Comparison of ENCODE assay signal across 12 mouse cellular contexts in the genomic region with DNA sequence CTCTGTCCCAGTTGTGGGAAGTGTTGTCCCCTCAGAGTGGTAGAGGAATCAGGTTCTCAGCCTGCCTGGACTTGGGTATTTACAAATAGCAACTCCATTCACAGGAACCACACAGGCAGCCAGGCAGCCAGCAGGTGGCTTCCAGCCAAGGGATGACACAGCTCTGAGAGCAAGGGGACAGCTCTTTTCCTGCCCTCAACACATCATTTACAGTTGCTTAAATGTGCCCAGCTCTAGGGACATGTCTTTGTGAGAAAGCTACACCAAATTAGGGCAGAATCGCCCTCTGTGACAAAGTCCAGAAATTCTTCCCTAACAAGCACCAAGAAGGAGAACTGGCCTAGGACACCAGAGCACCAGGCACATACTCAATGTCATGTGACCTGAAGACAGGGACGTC. TPM values are rescaled to one million over a fixed set of nuclear protein-coding genes. Genes with fewer than 3 reads are reported as not detected.
DNase-seq lines count a peak whose midpoint lies in the region; ATAC-seq and TF ChIP-seq lines count a peak whose summit lies in the region.
"Had no signal": no experiment of that assay in that cellular context is flagged by ENCODE, and none has a peak within 500 bp of the region (broad histone marks: within the 10 kb centered on the region; RNA-seq: fewer than 3 reads in every experiment).

No protein-coding gene starts in this region.

- no peak overlapping the region for H3K4me3 ChIP-seq in liver, embryonic 14.5 days (ENCODE audit: insufficient read depth in 1 of 2, low read depth in 2 of 2, low read length in 2 of 2)
- H3K4me3 ChIP-seq in intestine, embryonic 16.5 days (ENCODE audit: low read length), result no peak overlapping the region
- H3K4me3 ChIP-seq: limb, embryonic 10.5 days; neural tube, embryonic 13.5 days had no signal

- no peaks in the 10 kb centered on the region for H3K27me3 ChIP-seq in liver, embryonic 14.5 days (ENCODE audit: control insufficient read depth, insufficient read depth, low read length)
- H3K27me3 ChIP-seq in intestine, embryonic 16.5 days (replicated peaks; ENCODE audit: control insufficient read depth, insufficient read depth, low read length), result no peaks in the 10 kb centered on the region
- H3K27me3 ChIP-seq: neural tube, embryonic 13.5 days had no signal

- intact Hi-C loops in gastrocnemius, postnatal 14 days (cut with DNase I; ENCODE audit: low total_unique reads), result no loop called here

- H3K27ac ChIP-seq in liver, embryonic 14.5 days, result no peak overlapping the region
- no peak overlapping the region for H3K27ac ChIP-seq in intestine, embryonic 16.5 days (ENCODE audit: low read length)
- H3K27ac ChIP-seq: kidney, postnatal 0 days; limb, embryonic 10.5 days; neural tube, embryonic 13.5 days had no signal

- 0 out of 2 replicates have a peak, but pooled peaks have one; percentile 3 for TF ChIP-seq CTCF in liver, embryonic 14.5 days (IDR thresholded peaks at IDR 0.05; ENCODE audit: low read depth)

- 37% methylated on average over 2 of the region's 2 CpGs for WGBS in liver, embryonic 14.5 days (ENCODE audit: insufficient replicate concordance)
- WGBS in intestine, embryonic 16.5 days, result 63% methylated on average over 2 of the region's 2 CpGs

- no peaks in the 10 kb centered on the region for H3K36me3 ChIP-seq in liver, embryonic 14.5 days (replicated peaks; ENCODE audit: control insufficient read depth, insufficient read depth, low read depth)
- H3K36me3 ChIP-seq in intestine, embryonic 16.5 days (ENCODE audit: control insufficient read depth, insufficient read depth, low read length), result no peaks in the 10 kb centered on the region
- H3K36me3 ChIP-seq: limb, embryonic 10.5 days; neural tube, embryonic 13.5 days had no signal

- H3K4me1 ChIP-seq in liver, embryonic 14.5 days (replicated peaks; ENCODE audit: control insufficient read depth in 2 of 2, insufficient read depth in 2 of 2, low read length in 1 of 2), result no peaks in the 10 kb centered on the region; a peak in 1 of 4 replicates
- H3K4me1 ChIP-seq in intestine, embryonic 16.5 days (ENCODE audit: control insufficient read depth, insufficient read depth, low read length), result 0 out of 2 replicates have a peak, but pooled peaks cover 3% of the 10 kb centered on the region
- H3K4me1 ChIP-seq: neural tube, embryonic 13.5 days had no signal

- no peak overlapping the region for H3K9ac ChIP-seq in liver, embryonic 14.5 days (replicated peaks)
- no peak overlapping the region for H3K9ac ChIP-seq in intestine, embryonic 16.5 days (ENCODE audit: low read depth, low read length)
- H3K9ac ChIP-seq: neural tube, embryonic 13.5 days had no signal

- H3K4me2 ChIP-seq in liver, embryonic 14.5 days (ENCODE audit: low read depth), result no peak overlapping the region
- no peak overlapping the region for H3K4me2 ChIP-seq in intestine, embryonic 16.5 days (ENCODE audit: low read depth, low read length)
- H3K4me2 ChIP-seq: neural tube, embryonic 13.5 days had no signal

- peak; percentile 57 for DNase-seq in gastrocnemius, postnatal 14 days
- no peak for DNase-seq in gastrocnemius, postnatal 25 days
- DNase-seq in liver, embryonic 14.5 days (ENCODE audit: low read depth in 3 of 3, low spot score in 3 of 3), result no peak
- DNase-seq in liver, result no peak
- DNase-seq in adipocyte (ENCODE audit: low spot score), result peak; percentile 38
- peak; percentile 55 for DNase-seq in kidney, adult 9 months
- DNase-seq in spleen, postnatal 4 days (ENCODE audit: low spot score in 2 of 2), result no peak
- DNase-seq: thymus, adult 18-20 months had no signal

- no peak for ATAC-seq in liver, embryonic 14.5 days (ENCODE audit: insufficient read depth)
- no peak for ATAC-seq in intestine, embryonic 16.5 days

- H3K9me3 ChIP-seq in liver, embryonic 14.5 days (ENCODE audit: control insufficient read depth, low read length), result no peaks in the 10 kb centered on the region
- H3K9me3 ChIP-seq in intestine, embryonic 16.5 days (ENCODE audit: control insufficient read depth, low read length), result no peaks in the 10 kb centered on the region
- H3K9me3 ChIP-seq: limb, embryonic 10.5 days; neural tube, embryonic 13.5 days had no signal

- no peak for TF ChIP-seq EP300 in liver, embryonic 14.5 days (IDR thresholded peaks at IDR 0.05; ENCODE audit: low read depth)

RNA-seq across cellular contexts. Expression of a gene that starts 11.4 kb away (rescaled TPM):
- under 1 TPM; 0.11 to 0.33 TPM for total RNA-seq in gastrocnemius, postnatal 14 days (2021)
- under 1 TPM; 0.15 to 0.88 TPM for total RNA-seq in gastrocnemius, postnatal 25 days (2021)
- polyA plus RNA-seq in liver, embryonic 14.5 days (2012; rRNA removed), result 0.01 and 0.02 TPM in 2 replicates
- not detected in 2 replicates for polyA plus RNA-seq in liver, embryonic 14.5 days (2014; fragmentation: Nextera tagmentation; extraction: Ambion mirVana)
- polyA plus RNA-seq in intestine, embryonic 16.5 days (2015; fragmentation: Nextera tagmentation; extraction: Ambion mirVana), result 0.17 and 0.24 TPM in 2 replicates

RNA-seq across cellular contexts. Expression of a gene that starts 41.9 kb away (rescaled TPM):
- total RNA-seq in gastrocnemius, postnatal 14 days (2021), result 100 to 1,000 TPM; 112 to 130 TPM
- total RNA-seq in gastrocnemius, postnatal 25 days (2021), result 100 to 1,000 TPM in 1 of 2 experiments, 10 to 100 TPM in 1; 82.3 to 109 TPM
- polyA plus RNA-seq in liver, embryonic 14.5 days (2012; rRNA removed), result not detected in 2 replicates
- polyA plus RNA-seq in liver, embryonic 14.5 days (2014; fragmentation: Nextera tagmentation; extraction: Ambion mirVana), result not detected in 2 replicates
- 1.7 and 1.9 TPM in 2 replicates for polyA plus RNA-seq in intestine, embryonic 16.5 days (2015; fragmentation: Nextera tagmentation; extraction: Ambion mirVana)

Comparison
In these comparisons a context has a peak if more than half of its experiments do, and no peak if none do; other contexts are left out.
1. DNase-seq: peak in gastrocnemius, postnatal 14 days (single experiment), adipocyte (single experiment) and kidney, adult 9 months (single experiment); none in gastrocnemius, postnatal 25 days (single experiment), liver, embryonic 14.5 days (0 of 3), liver (single experiment) and spleen, postnatal 4 days (0 of 2).